Mouse (Mus musculus): ENCODE data around the gene Ccdc87. TPM values are rescaled to one million over a fixed set of nuclear protein-coding genes. Genes with fewer than 3 reads are reported as not detected.

Gene Ccdc87
- total RNA-seq, 1 experiment from 2014 or later = 0.19 TPM

Other genes with a start within 250 kb of the Ccdc87 start
- 6.1 and 7.6 TPM in 2 replicates for gene Lrfn4, start 223.7 kb upstream of the Ccdc87 start, total RNA-seq (2021)
- 26.1 and 28.6 TPM in 2 replicates for gene Rce1, start 213.7 kb upstream of the Ccdc87 start, total RNA-seq (2021)
- gene Gm960, start 140.7 kb upstream of the Ccdc87 start, total RNA-seq (2021) = not detected in 2 replicates
- gene Sptbn2, start 128.2 kb upstream of the Ccdc87 start, total RNA-seq (2021) = 3.3 and 5.9 TPM in 2 replicates
- gene Rbm4b, start 82.9 kb upstream of the Ccdc87 start, total RNA-seq (2021) = 13.1 and 15.2 TPM in 2 replicates
- 57.2 and 60.3 TPM in 2 replicates for gene Rbm4, start 45.5 kb upstream of the Ccdc87 start, total RNA-seq (2021)
- 23.1 and 30.8 TPM in 2 replicates for gene Gm21992, start 27.8 kb upstream of the Ccdc87 start, total RNA-seq (2021)
- gene Rbm14, start 27.7 kb upstream of the Ccdc87 start, total RNA-seq (2021) = 43.5 and 45.4 TPM in 2 replicates
- 107 and 116 TPM in 2 replicates for gene Ccs, start within 50 bp of the Ccdc87 start, total RNA-seq (2021)
- 261 and 277 TPM in 2 replicates for gene Ctsf, start 15.8 kb downstream of the Ccdc87 start, total RNA-seq (2021)
- 0.67 and 1.4 TPM in 2 replicates for gene Actn3, start 38.5 kb downstream of the Ccdc87 start, total RNA-seq (2021)
- gene Zdhhc24, start 39.3 kb downstream of the Ccdc87 start, total RNA-seq (2021) = 15.1 and 17.2 TPM in 2 replicates
- 10.3 and 11.0 TPM in 2 replicates for gene Bbs1, start 67.3 kb downstream of the Ccdc87 start, total RNA-seq (2021)
- gene Dpp3, start 88.9 kb downstream of the Ccdc87 start, total RNA-seq (2021) = 69.2 and 87.7 TPM in 2 replicates
- gene Peli3, start 103.8 kb downstream of the Ccdc87 start, total RNA-seq (2021) = 5.3 and 5.6 TPM in 2 replicates
- gene Mrpl11, start 122.8 kb downstream of the Ccdc87 start, total RNA-seq (2021) = 68.2 and 70.3 TPM in 2 replicates
- gene Npas4, start 150.9 kb downstream of the Ccdc87 start, total RNA-seq (2021) = 0.26 TPM in 2 replicates
- 2.3 and 4.4 TPM in 2 replicates for gene Slc29a2, start 184.5 kb downstream of the Ccdc87 start, total RNA-seq (2021)
- gene B4gat1, start 199.5 kb downstream of the Ccdc87 start, total RNA-seq (2021) = 28.2 and 29.4 TPM in 2 replicates
- 0.56 and 1.5 TPM in 2 replicates for gene AC124502.3, start 199.5 kb downstream of the Ccdc87 start, total RNA-seq (2021)
- gene Brms1, start 202.0 kb downstream of the Ccdc87 start, total RNA-seq (2021) = 23.9 and 26.3 TPM in 2 replicates
- 3.0 and 3.9 TPM in 2 replicates for gene Rin1, start 211.1 kb downstream of the Ccdc87 start, total RNA-seq (2021)
- 17.3 and 21.0 TPM in 2 replicates for gene Cd248, start 228.7 kb downstream of the Ccdc87 start, total RNA-seq (2021)
- 2.0 and 2.5 TPM in 2 replicates for gene Tmem151a, start 246.2 kb downstream of the Ccdc87 start, total RNA-seq (2021)
- gene Yif1a, start 249.2 kb downstream of the Ccdc87 start, total RNA-seq (2021) = 80.4 and 84.7 TPM in 2 replicates